Mouse (Mus musculus) mesoderm, embryonic 11.5 days (tissue): ENCODE measurements at regions not wholly inside any gene's neighbourhood (a gene's known extent, or its start where the extent isn't known, plus 50 kb on each side); places are given as distances from the start of the nearest gene placed in this dataset.
A peak's percentile ranks its signal among the peaks of the same experiment; 100 is the strongest.
"Not testable (repeated sequence)": the region's sequence is repeated elsewhere in the genome, so short reads cannot be mapped to it uniquely, and the experiment has no call there.

Source experiments
- DNase-seq: peaks from one replicate; pipeline ENCODE4 v3.0.0-alpha.2; 2012; ENCODE audit warnings: low read depth, low spot score

GRCm38 (mm10) chr8:42442786-42443185 is 698.5 kb downstream of the Triml1 start:
- DNase-seq: no peak

GRCm38 (mm10) chr8:42402632-42403031 is 738.7 kb downstream of the Triml1 start:
- DNase-seq: no peak

- no peak for DNase-seq
Measured at GRCm38 (mm10) chr8:42396886-42397285, 744.4 kb downstream of the Triml1 start.

- DNase-seq: no peak
Measured at GRCm38 (mm10) chr8:42388816-42389215, 752.5 kb downstream of the Triml1 start.

GRCm38 (mm10) chr8:42348073-42348603 is 793.1 kb downstream of the Triml1 start:
- DNase-seq: no peak

GRCm38 (mm10) chr8:42334708-42335107 is 806.6 kb downstream of the Triml1 start:
- no peak for DNase-seq

- no peak for DNase-seq
Measured at GRCm38 (mm10) chr8:42324663-42325062, 816.6 kb downstream of the Triml1 start.

GRCm38 (mm10) chr8:42322862-42323261 is 818.4 kb downstream of the Triml1 start:
- DNase-seq: no peak

GRCm38 (mm10) chr8:42311060-42311459 is 830.2 kb downstream of the Triml1 start:
- no peak for DNase-seq

- peak; percentile 20 for DNase-seq
Measured at GRCm38 (mm10) chr8:42291392-42291791, 849.9 kb downstream of the Triml1 start.

GRCm38 (mm10) chr8:42282011-42282410 is 859.3 kb downstream of the Triml1 start:
- no peak for DNase-seq

- no peak for DNase-seq
Measured at GRCm38 (mm10) chr8:42253358-42253757, 836.5 kb upstream of the Frg1 start.

GRCm38 (mm10) chr8:42242321-42242720 is 825.4 kb upstream of the Frg1 start:
- not testable (repeated sequence) for DNase-seq

- no peak for DNase-seq
Measured at GRCm38 (mm10) chr8:42219857-42220600, 803.2 kb upstream of the Frg1 start.

GRCm38 (mm10) chr8:42210943-42211342 is 794.1 kb upstream of the Frg1 start:
- no peak for DNase-seq

GRCm38 (mm10) chr8:42209989-42210388 is 793.1 kb upstream of the Frg1 start:
- no peak for DNase-seq

GRCm38 (mm10) chr8:42197257-42197656 is 780.4 kb upstream of the Frg1 start:
- DNase-seq: no peak

GRCm38 (mm10) chr8:42193902-42194550 is 777.2 kb upstream of the Frg1 start:
- DNase-seq: no peak

GRCm38 (mm10) chr8:42187083-42187482 is 770.2 kb upstream of the Frg1 start:
- DNase-seq: no peak

- no peak for DNase-seq
Measured at GRCm38 (mm10) chr8:42183288-42183878, 766.5 kb upstream of the Frg1 start.

- no peak for DNase-seq
Measured at GRCm38 (mm10) chr8:42162441-42162840, 745.6 kb upstream of the Frg1 start.

GRCm38 (mm10) chr8:42157006-42157405 is 740.1 kb upstream of the Frg1 start:
- DNase-seq: no peak

GRCm38 (mm10) chr8:42156588-42156987 is 739.7 kb upstream of the Frg1 start:
- DNase-seq: peak; percentile 10
